Mouse (Mus musculus) ES-E14 (cell line): Measurements from ENCODE around the gene A930033H14Rik. TPM values are rescaled to one million over a fixed set of nuclear protein-coding genes. Genes with fewer than 3 reads are reported as not detected.

Experiments used
- DNase-seq: peaks from one replicate; pipeline ENCODE4 v3.0.0-alpha.2; 2013; ENCODE audit warnings: low read depth, low spot score
- H3K27ac ChIP-seq: 2 replicates; pipeline ENCODE4 v1.5.1; 2012; ENCODE audit warnings: low read depth, mild to moderate bottlenecking, low read length, moderate library complexity, mixed read lengths; ENCODE audit not compliant: poor library complexity, insufficient read depth, severe bottlenecking
- H3K36me3 ChIP-seq: 2 replicates; pipeline ENCODE4 v1.6.1; 2012; ENCODE audit warnings: mild to moderate bottlenecking, low read length, moderate library complexity, mixed read lengths; ENCODE audit not compliant: control insufficient read depth, poor library complexity, insufficient read depth, severe bottlenecking
- H3K4me1 ChIP-seq, 2 experiments: fragments of 150-350 bp in 1 of 2; sonication (generic) in 1 of 2; 2 replicates each; pipeline ENCODE4 v1.6.1; 2012; ENCODE audit warnings: low read length in 2 of 2, mild to moderate bottlenecking in 1 of 2, mixed read lengths in 1 of 2; ENCODE audit not compliant: control insufficient read depth in 2 of 2, insufficient read depth in 2 of 2, poor library complexity in 1 of 2
- H3K4me3 ChIP-seq, 2 experiments: fragments of 150-350 bp in 1 of 2; sonication (generic) in 1 of 2; 2 replicates each; pipeline ENCODE4 v1.5.1; 2012; ENCODE audit warnings: low read length in 2 of 2, low read depth in 1 of 2, mild to moderate bottlenecking in 1 of 2, mixed read lengths in 1 of 2; ENCODE audit not compliant: insufficient read depth in 1 of 2, poor library complexity in 1 of 2, severe bottlenecking in 1 of 2
- H3K9ac ChIP-seq: 2 replicates; pipeline ENCODE4 v1.6.1; 2012; ENCODE audit warnings: low read depth, mild to moderate bottlenecking, low read length, mixed read lengths; ENCODE audit not compliant: poor library complexity, insufficient read depth, severe bottlenecking
- H3K9me3 ChIP-seq: fragments of 150-350 bp; sonication (generic); 2 replicates; pipeline ENCODE4 v1.6.1; 2012; ENCODE audit warnings: low read depth, mild to moderate bottlenecking, low read length; ENCODE audit not compliant: control insufficient read depth, insufficient read depth
- CHD2 ChIP-seq: IDR thresholded peaks from 2 replicates; pipeline ENCODE4 v1.6.1; 2014; ENCODE audit warnings: mild to moderate bottlenecking, low read depth, low read length, inconsistent platforms
- HCFC1 ChIP-seq: IDR thresholded peaks from 2 replicates; pipeline ENCODE4 v1.6.1; 2012; ENCODE audit warnings: low read length, inconsistent platforms, borderline replicate concordance; ENCODE audit not compliant: insufficient read depth
- MAFK ChIP-seq: IDR thresholded peaks from 2 replicates; pipeline ENCODE4 v1.6.1; 2014; ENCODE audit warnings: mild to moderate bottlenecking, low read depth, low read length, inconsistent platforms; ENCODE audit not compliant: insufficient read depth
- ZC3H11A ChIP-seq: IDR thresholded peaks from 2 replicates; pipeline ENCODE4 v1.6.1; 2012; ENCODE audit warnings: low read depth, mild to moderate bottlenecking, inconsistent platforms, low read length, borderline replicate concordance
- ZNF384 ChIP-seq: IDR thresholded peaks from 2 replicates; pipeline ENCODE4 v1.6.1; 2012; ENCODE audit warnings: low read depth, low read length, inconsistent platforms
- in situ Hi-C, 2 experiments: fragments of 600-800 bp; cut with MboI; formaldehyde crosslinking; loops; one replicate each; pipeline ENCODE4 v1.15.1; 2025; ENCODE audit warnings: low sequenced_read_pairs in 2 of 2, inconsistent platforms in 1 of 2; ENCODE audit not compliant: unreplicated experiment in 2 of 2
- total RNA-seq: library from RNA; depleted of rRNA; stranded (reverse); fragments of 300-350 nt; gene quantifications from 2 replicates; pipeline ENCODE4 v1.2.3, GENCODE M21; 2012

Gene A930033H14Rik
- total RNA-seq, 1 experiment, result 0.45 TPM

DNA sequence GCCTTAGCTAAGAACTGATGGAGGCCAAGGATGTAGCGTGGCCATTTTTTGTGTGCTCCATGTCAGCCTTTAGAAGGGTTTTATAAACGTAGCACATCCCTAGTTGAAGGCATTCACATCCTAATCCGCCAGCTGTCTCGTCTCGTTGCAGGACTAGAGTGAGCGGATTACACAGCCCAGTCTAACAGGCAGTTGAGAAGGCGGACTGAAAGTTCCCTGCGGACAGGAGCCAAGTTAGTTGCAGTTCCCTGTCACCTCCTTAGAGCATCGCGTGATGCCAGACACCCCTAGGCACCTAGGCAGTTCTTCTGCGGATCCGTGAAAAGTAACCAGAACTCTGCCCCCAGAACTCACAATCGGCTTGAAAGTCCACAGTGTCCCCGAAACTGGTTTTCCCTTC lies 922 bp downstream of the A930033H14Rik start:
- Histone ChIP-seq H3K36me3 (no peaks in the 10 kb centered on the region), H3K9me3 (no peaks in the 10 kb centered on the region), H3K27ac (no peak overlapping the region), H3K4me3 (peak overlapping the region in 1 of 2 experiments; percentile 73; a peak in 2 of 4 replicates), H3K9ac (no peak overlapping the region), H3K4me1 (peaks cover 0 to 2% of the 10 kb centered on the region in 2 experiments; a peak in 1 of 4 replicates)
- DNase-seq, result no peak
- no peak for TF ChIP-seq ZNF384
- TF ChIP-seq HCFC1, result no peak
- TF ChIP-seq ZC3H11A, result no peak
- TF ChIP-seq MAFK, result no peak
- no peak for TF ChIP-seq CHD2
- in situ Hi-C loops, result no loop called here

DNA sequence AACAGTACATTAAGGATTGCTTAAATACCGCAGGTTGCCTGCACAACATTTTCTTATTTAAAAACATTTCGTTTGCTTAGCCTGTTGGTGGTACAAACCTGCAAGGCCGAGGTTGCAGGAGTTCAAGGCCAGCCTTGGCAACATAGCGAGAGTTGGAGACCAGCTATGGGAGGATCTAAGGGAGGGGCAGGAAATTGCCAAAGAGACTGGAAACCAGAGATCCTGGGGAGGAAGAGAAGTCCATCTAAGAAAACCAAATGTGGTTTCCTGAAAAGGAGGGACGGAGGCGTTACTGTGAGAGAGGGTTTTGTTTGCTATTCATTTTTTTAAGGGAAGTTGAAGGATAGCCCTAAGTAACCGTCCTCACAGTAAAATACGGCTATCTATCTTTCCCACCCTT lies 1.3 kb downstream of the A930033H14Rik start:
- H3K9me3 ChIP-seq, result no peaks in the 10 kb centered on the region
- H3K36me3 ChIP-seq, result no peaks in the 10 kb centered on the region
- H3K9ac ChIP-seq, result no peak overlapping the region
- H3K4me3 ChIP-seq, result no peak overlapping the region; a peak in 2 of 4 replicates
- peaks cover 0 to 2% of the 10 kb centered on the region in 2 experiments; a peak in 1 of 4 replicates for H3K4me1 ChIP-seq
- in situ Hi-C loops, result no loop called here
- H3K27ac ChIP-seq, result no peak overlapping the region
- TF ChIP-seq MAFK, result no peak
- no peak for TF ChIP-seq ZNF384
- TF ChIP-seq HCFC1, result no peak
- no peak for TF ChIP-seq CHD2
- no peak for TF ChIP-seq ZC3H11A
- DNase-seq, result no peak

DNA sequence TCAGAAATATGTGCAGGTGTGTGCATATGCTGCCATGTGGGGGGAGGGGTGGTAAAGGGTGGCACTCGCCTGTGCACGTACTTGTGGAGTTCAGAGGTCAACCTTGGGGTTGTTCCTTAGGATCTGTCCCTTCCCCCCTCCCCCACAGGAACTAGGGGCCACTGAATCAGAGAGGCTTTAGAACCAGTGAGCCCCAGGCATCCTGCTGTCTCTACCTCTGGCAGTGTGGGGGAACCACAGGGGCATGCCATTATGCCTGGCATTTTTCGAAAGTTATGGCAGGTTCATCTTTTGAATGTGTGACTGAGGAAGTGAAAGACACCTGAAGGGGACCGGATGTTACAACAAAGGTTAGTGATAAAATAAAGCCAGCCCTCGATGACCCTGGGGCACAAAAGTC lies 2.2 kb downstream of the A930033H14Rik start:
- no peak overlapping the region for H3K4me3 ChIP-seq
- in situ Hi-C loops, result no loop called here
- H3K36me3 ChIP-seq, result no peaks in the 10 kb centered on the region
- peaks cover 0 to 2% of the 10 kb centered on the region in 2 experiments; a peak in 1 of 4 replicates for H3K4me1 ChIP-seq
- no peaks in the 10 kb centered on the region for H3K9me3 ChIP-seq
- DNase-seq, result no peak
- H3K9ac ChIP-seq, result no peak overlapping the region
- H3K27ac ChIP-seq, result no peak overlapping the region
- TF ChIP-seq ZNF384 (no peak), MAFK (no peak), CHD2 (no peak), HCFC1 (no peak), ZC3H11A (no peak)

DNA sequence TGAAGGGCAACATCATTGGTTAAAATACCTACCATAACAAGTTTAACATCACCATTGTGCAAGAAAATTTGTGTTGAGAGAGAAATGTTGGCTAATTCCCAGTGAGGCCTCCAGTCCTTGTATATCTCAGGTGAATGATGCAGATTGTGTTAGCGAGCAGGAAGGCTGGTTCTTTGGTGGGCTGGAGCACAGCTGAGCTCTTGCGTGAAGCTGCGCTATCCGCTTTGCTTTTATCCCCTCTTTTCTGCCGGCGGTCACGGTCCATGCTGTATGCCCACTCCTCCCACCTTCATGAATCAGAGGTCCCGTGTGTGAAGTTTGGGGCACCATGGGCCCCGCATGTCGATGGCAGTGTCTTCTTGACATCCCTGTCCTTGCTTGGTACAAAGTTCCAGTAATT lies 2.9 kb downstream of the A930033H14Rik start:
- in situ Hi-C loops, result no loop called here
- no peak for TF ChIP-seq MAFK
- H3K4me1 ChIP-seq, result peaks cover 0 to 2% of the 10 kb centered on the region in 2 experiments; a peak in 1 of 4 replicates
- no peak overlapping the region for H3K27ac ChIP-seq
- H3K9me3 ChIP-seq, result no peaks in the 10 kb centered on the region
- H3K36me3 ChIP-seq, result no peaks in the 10 kb centered on the region
- H3K9ac ChIP-seq, result no peak overlapping the region
- H3K4me3 ChIP-seq, result no peak overlapping the region
- no peak for DNase-seq

DNA sequence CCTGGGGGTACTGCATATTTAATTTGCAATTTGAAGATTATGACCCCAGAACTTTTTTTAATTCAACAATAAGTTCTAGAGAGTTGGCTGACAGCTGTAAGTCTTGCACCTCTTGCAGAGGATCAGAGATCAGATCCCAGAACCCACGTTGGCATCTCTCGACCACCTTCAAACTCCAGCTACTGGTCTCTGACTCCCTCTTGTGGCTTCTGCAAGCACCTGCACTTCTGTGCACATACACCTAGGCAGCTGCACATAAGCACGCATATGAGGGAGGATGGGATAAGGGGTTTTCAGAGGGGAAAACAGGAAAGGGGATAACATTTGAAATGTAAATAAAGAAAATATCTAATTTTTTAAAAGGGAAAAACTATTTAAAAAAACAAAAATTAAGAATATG lies 4.2 kb downstream of the A930033H14Rik start:
- no peak for TF ChIP-seq ZNF384
- TF ChIP-seq HCFC1, result no peak
- TF ChIP-seq ZC3H11A, result no peak
- TF ChIP-seq CHD2, result no peak
- no peak for TF ChIP-seq MAFK
- Histone ChIP-seq H3K27ac (no peak overlapping the region), H3K36me3 (no peaks in the 10 kb centered on the region), H3K4me1 (peaks cover 0 to 2% of the 10 kb centered on the region in 2 experiments; a peak in 1 of 4 replicates), H3K4me3 (no peak overlapping the region), H3K9ac (no peak overlapping the region), H3K9me3 (no peaks in the 10 kb centered on the region)
- DNase-seq, result no peak
- in situ Hi-C loops, result no loop called here
